Mouse (Mus musculus) lung, embryonic 15.5 days (tissue): ENCODE measurements around the gene Il4i1. TPM values are rescaled to one million over a fixed set of nuclear protein-coding genes. Genes with fewer than 3 reads are reported as not detected.
A peak's percentile ranks its signal among the peaks of the same experiment; 100 is the strongest.

Experiments used
- ATAC-seq: fragments of 200-750 bp; cut with Nextera tagmentation; 2 replicates; pipeline ENCODE4 v1.8.0; 2017; ENCODE audit warnings: moderate number of reproducible peaks, borderline replicate concordance; ENCODE audit not compliant: low FRiP score, low TSS enrichment; ENCODE audit errors: extremely low read depth
- H3K27ac ChIP-seq: fragments of 300-500 bp; sonication (generic); 2 replicates; pipeline ENCODE4 v1.5.1; 2015; ENCODE audit warnings: moderate library complexity, mild to moderate bottlenecking, inconsistent platforms
- H3K27me3 ChIP-seq: fragments of 300-500 bp; sonication (generic); 2 replicates; pipeline ENCODE4 v1.6.1; 2015; ENCODE audit warnings: inconsistent platforms
- H3K36me3 ChIP-seq: fragments of 300-500 bp; sonication (generic); 2 replicates; pipeline ENCODE4 v1.6.1; 2015; ENCODE audit warnings: inconsistent platforms
- H3K4me1 ChIP-seq: fragments of 300-500 bp; sonication (generic); 2 replicates; pipeline ENCODE4 v1.6.1; 2015; ENCODE audit warnings: inconsistent platforms
- H3K4me2 ChIP-seq: fragments of 300-500 bp; sonication (generic); 2 replicates; pipeline ENCODE4 v1.6.1; 2015; ENCODE audit warnings: inconsistent platforms, mild to moderate bottlenecking, moderate library complexity
- H3K4me3 ChIP-seq: fragments of 300-500 bp; sonication (generic); 2 replicates; pipeline ENCODE4 v1.5.1; 2015; ENCODE audit warnings: mild to moderate bottlenecking, inconsistent platforms
- H3K9ac ChIP-seq: fragments of 300-500 bp; sonication (generic); 2 replicates; pipeline ENCODE4 v1.6.1; 2015; ENCODE audit warnings: inconsistent platforms
- H3K9me3 ChIP-seq: fragments of 300-500 bp; sonication (generic); 2 replicates; pipeline ENCODE4 v1.6.1; 2016; ENCODE audit warnings: inconsistent platforms
- WGBS: fragments of 180-500 bp; shearing (Covaris S2); methylation state at CpG from one replicate; pipeline ENCODE4 v1.1.7; 2015; 5-methylcytosine and 5-hydroxymethylcytosine counted together
- microRNA counts: library from miRNA; unstranded; fragments of <30 nt; microRNA quantifications from one replicate; lab custom pipeline; 2016
- microRNA-seq: library from miRNA; unstranded; fragments of <30 nt; microRNA quantifications from one replicate; pipeline ENCODE4, GENCODE M21; 2016
- polyA plus RNA-seq: library from polyadenylated mRNA; unstranded; fragments of >200 nt; fragmentation: Nextera tagmentation; extraction: Ambion mirVana; gene quantifications from 2 replicates; pipeline ENCODE4 v1.2.1, GENCODE M21; 2015

The Il4i1 gene
- polyA plus RNA-seq, 1 experiment from 2014 or later: 1.7 TPM

DNA sequence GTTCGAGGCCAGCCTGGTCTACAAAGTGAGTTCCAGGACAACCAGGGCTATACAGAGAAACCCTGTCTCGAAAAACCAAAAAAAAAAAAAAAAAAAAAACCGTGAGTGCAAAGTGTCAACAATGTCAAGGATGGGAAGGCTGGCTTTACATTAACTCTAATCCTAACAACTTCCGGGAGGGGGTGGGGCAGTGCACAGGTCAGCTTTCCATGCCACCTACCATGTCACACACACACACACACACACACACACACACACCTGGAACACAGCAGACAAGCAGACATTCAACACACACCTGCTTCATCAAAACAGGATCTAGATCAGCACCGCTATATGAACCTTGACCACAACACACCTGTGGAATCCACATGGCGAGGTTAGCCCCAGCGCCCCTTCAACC, 74.0 kb downstream of the Il4i1 start:
- no peak overlapping the region for H3K27ac ChIP-seq
- WGBS: 77% methylated on average over 6 of the region's 7 CpGs
- peaks cover 42% of the 10 kb centered on the region for H3K4me1 ChIP-seq
- H3K9me3 ChIP-seq: no peaks in the 10 kb centered on the region
- no peak for ATAC-seq
- peaks cover 23% of the 10 kb centered on the region; the same call in 1 of the 2 replicates for H3K36me3 ChIP-seq
- H3K27me3 ChIP-seq: no peaks in the 10 kb centered on the region
- peak overlapping the region; percentile 86; the same call in 1 of the 2 replicates for H3K4me3 ChIP-seq
- H3K9ac ChIP-seq: no peak overlapping the region
- H3K4me2 ChIP-seq: peak overlapping the region; percentile 87; the same call in 1 of the 2 replicates

MicroRNAs encoded within 50 kb of the gene (microRNA counts, 519-probe panel; counts per million panel counts)
- microRNA mmu-miR-707 (lab: Ali Mortazavi, UCI): 19.7 counts per million

Small RNA genes within 50 kb of the gene (microRNA-seq; reads per million reads assigned to microRNA genes)
- gene Mir707: not detected

Other genes with a start within 250 kb of the Il4i1 start
- gene Napsa, start 244.0 kb upstream of the Il4i1 start, polyA plus RNA-seq: 30.9 and 42.2 TPM in 2 replicates
- gene Kcnc3, start 225.7 kb upstream of the Il4i1 start, polyA plus RNA-seq: 1.5 and 2.1 TPM in 2 replicates
- 44.1 and 47.8 TPM in 2 replicates for gene Myh14, start 145.5 kb upstream of the Il4i1 start, polyA plus RNA-seq
- gene Izumo2, start 107.6 kb upstream of the Il4i1 start, polyA plus RNA-seq: not detected in 2 replicates
- 40.6 and 46.1 TPM in 2 replicates for gene Vrk3, start 68.0 kb upstream of the Il4i1 start, polyA plus RNA-seq
- 2.1 and 2.2 TPM in 2 replicates for gene Zfp473, start 65.3 kb upstream of the Il4i1 start, polyA plus RNA-seq
- gene Nup62, start 299 bp upstream of the Il4i1 start, polyA plus RNA-seq: 95.6 and 97.7 TPM in 2 replicates
- gene Atf5, start 271 bp downstream of the Il4i1 start, polyA plus RNA-seq: 4.9 and 5.0 TPM in 2 replicates
- gene Akt1s1, start 32.6 kb downstream of the Il4i1 start, polyA plus RNA-seq: 109 and 111 TPM in 2 replicates
- gene Tbc1d17, start 32.7 kb downstream of the Il4i1 start, polyA plus RNA-seq: 71.3 and 74.4 TPM in 2 replicates
- gene Pnkp, start 40.8 kb downstream of the Il4i1 start, polyA plus RNA-seq: 37.6 and 37.9 TPM in 2 replicates
- gene Ptov1, start 53.4 kb downstream of the Il4i1 start, polyA plus RNA-seq: 371 and 398 TPM in 2 replicates
- 93.5 and 97.7 TPM in 2 replicates for gene Med25, start 76.3 kb downstream of the Il4i1 start, polyA plus RNA-seq
- 21.0 and 24.0 TPM in 2 replicates for gene Fuz, start 79.7 kb downstream of the Il4i1 start, polyA plus RNA-seq
- gene Ap2a1, start 113.1 kb downstream of the Il4i1 start, polyA plus RNA-seq: 63.1 and 64.8 TPM in 2 replicates
- gene Tsks, start 126.8 kb downstream of the Il4i1 start, polyA plus RNA-seq: 0.09 and 0.15 TPM in 2 replicates
- gene Cpt1c, start 158.5 kb downstream of the Il4i1 start, polyA plus RNA-seq: 14.5 and 15.0 TPM in 2 replicates
- gene Prmt1, start 170.2 kb downstream of the Il4i1 start, polyA plus RNA-seq: 545 and 586 TPM in 2 replicates
- 88.1 and 92.6 TPM in 2 replicates for gene Irf3, start 181.3 kb downstream of the Il4i1 start, polyA plus RNA-seq
- 66.3 and 66.7 TPM in 2 replicates for gene Bcl2l12, start 182.3 kb downstream of the Il4i1 start, polyA plus RNA-seq
- gene Scaf1, start 200.0 kb downstream of the Il4i1 start, polyA plus RNA-seq: 35.5 and 36.5 TPM in 2 replicates
- gene Rras, start 201.6 kb downstream of the Il4i1 start, polyA plus RNA-seq: 49.7 and 50.4 TPM in 2 replicates
- gene Prr12, start 236.5 kb downstream of the Il4i1 start, polyA plus RNA-seq: 10.9 and 11.1 TPM in 2 replicates
- 74.9 and 75.1 TPM in 2 replicates for gene Nosip, start 246.0 kb downstream of the Il4i1 start, polyA plus RNA-seq
- gene Prrg2, start 246.3 kb downstream of the Il4i1 start, polyA plus RNA-seq: 23.1 and 24.2 TPM in 2 replicates